In genomic region chr16:13257528-13257835, GRCm38 (mm10) we compare ENCODE assay signal across 8 mouse cellular contexts. TPM values are rescaled to one million over a fixed set of nuclear protein-coding genes. Genes with fewer than 3 reads are reported as not detected.
DNase-seq lines count a peak whose midpoint lies in the region; ATAC-seq and TF ChIP-seq lines count a peak whose summit lies in the region.

No protein-coding gene starts in this region.

- H3K27me3 ChIP-seq in embryonic facial prominence, embryonic 14.5 days (replicated peaks; ENCODE audit: control insufficient read depth, insufficient read depth, low read length) = no peaks in the 10 kb centered on the region
- no peaks in the 10 kb centered on the region for H3K27me3 ChIP-seq in intestine, embryonic 16.5 days (replicated peaks; ENCODE audit: control insufficient read depth, insufficient read depth, low read length)
- no peaks in the 10 kb centered on the region for H3K27me3 ChIP-seq in neural tube, embryonic 13.5 days

- peak overlapping the region; percentile 94 for H3K9ac ChIP-seq in embryonic facial prominence, embryonic 14.5 days (ENCODE audit: low read depth, low read length)
- peak overlapping the region; percentile 95 for H3K9ac ChIP-seq in intestine, embryonic 16.5 days (ENCODE audit: low read depth, low read length)
- peak overlapping the region; percentile 92 for H3K9ac ChIP-seq in neural tube, embryonic 13.5 days

- WGBS in embryonic facial prominence, embryonic 14.5 days = 35% methylated on average over 5 of the region's 5 CpGs
- WGBS in intestine, embryonic 16.5 days = 29% methylated on average over 5 of the region's 5 CpGs
- 26% methylated on average over 5 of the region's 5 CpGs for WGBS in neural tube, embryonic 13.5 days

- TF ChIP-seq CTCF in layer of hippocampus, adult 2 months (conservative IDR thresholded peaks at IDR 0.05) = no peak

- no peak for ATAC-seq in embryonic facial prominence, embryonic 14.5 days (ENCODE audit: low read depth)
- ATAC-seq in intestine, embryonic 16.5 days = no peak
- no peak for ATAC-seq in neural tube, embryonic 13.5 days (ENCODE audit: low read depth)

- no peaks in the 10 kb centered on the region for H3K36me3 ChIP-seq in embryonic facial prominence, embryonic 14.5 days (ENCODE audit: control insufficient read depth, insufficient read depth, low read length)
- no peaks in the 10 kb centered on the region for H3K36me3 ChIP-seq in intestine, embryonic 16.5 days (ENCODE audit: control insufficient read depth, insufficient read depth, low read length)
- no peaks in the 10 kb centered on the region for H3K36me3 ChIP-seq in neural tube, embryonic 13.5 days

- peak overlapping the region; percentile 78 for H3K4me3 ChIP-seq in layer of hippocampus, adult 2 months
- peak overlapping the region; percentile 65 for H3K4me3 ChIP-seq in embryonic facial prominence, embryonic 14.5 days (ENCODE audit: low read depth, low read length)
- H3K4me3 ChIP-seq in intestine, embryonic 16.5 days (ENCODE audit: low read length) = peak overlapping the region; percentile 73
- peak overlapping the region; percentile 83 for H3K4me3 ChIP-seq in neural tube, embryonic 13.5 days

- H3K9me3 ChIP-seq in embryonic facial prominence, embryonic 14.5 days (ENCODE audit: control insufficient read depth, low read length) = no peaks in the 10 kb centered on the region
- no peaks in the 10 kb centered on the region for H3K9me3 ChIP-seq in intestine, embryonic 16.5 days (ENCODE audit: control insufficient read depth, low read length)
- no peaks in the 10 kb centered on the region for H3K9me3 ChIP-seq in neural tube, embryonic 13.5 days

- no peak for DNase-seq in layer of hippocampus, adult 2 months (ENCODE audit: low spot score in 2 of 2)
- no peak for DNase-seq in layer of hippocampus, adult 8-10 months (ENCODE audit: low spot score in 2 of 2)
- no peak for DNase-seq in embryonic facial prominence, embryonic 14.5 days (ENCODE audit: low spot score)
- DNase-seq in cerebellum, adult 9-11 months = no peak
- DNase-seq in cerebellum, adult 8-10 months = no peak
- no peak for DNase-seq in gastrocnemius, adult 18-20 months (ENCODE audit: low spot score)

- H3K4me2 ChIP-seq in embryonic facial prominence, embryonic 14.5 days (ENCODE audit: low read depth, low read length) = peak overlapping the region; percentile 78
- peak overlapping the region; percentile 85 for H3K4me2 ChIP-seq in intestine, embryonic 16.5 days (ENCODE audit: low read depth, low read length)
- peak overlapping the region; percentile 92 for H3K4me2 ChIP-seq in neural tube, embryonic 13.5 days

- peaks cover 19% of the 10 kb centered on the region; the same call in 1 of the 2 replicates for H3K4me1 ChIP-seq in embryonic facial prominence, embryonic 14.5 days (ENCODE audit: control insufficient read depth, insufficient read depth, low read length)
- H3K4me1 ChIP-seq in intestine, embryonic 16.5 days (ENCODE audit: control insufficient read depth, insufficient read depth, low read length) = peaks cover 27% of the 10 kb centered on the region
- peaks cover 25% of the 10 kb centered on the region for H3K4me1 ChIP-seq in neural tube, embryonic 13.5 days (replicated peaks)

- H3K27ac ChIP-seq in layer of hippocampus, adult 2 months = peak overlapping the region; percentile 98; the same call in 1 of the 2 replicates
- H3K27ac ChIP-seq in embryonic facial prominence, embryonic 14.5 days (replicated peaks; ENCODE audit: low read depth, low read length) = no peak overlapping the region
- H3K27ac ChIP-seq in intestine, embryonic 16.5 days (ENCODE audit: low read length) = no peak overlapping the region
- H3K27ac ChIP-seq in neural tube, embryonic 13.5 days (replicated peaks) = no peak overlapping the region

RNA-seq across cellular contexts. Expression of gene Mrtfb, which starts 1.2 kb away (rescaled TPM):
- total RNA-seq in layer of hippocampus, adult 2 months (2021) = 100 to 1,000 TPM; 173 to 185 TPM
- total RNA-seq in layer of hippocampus, adult 8-10 months (2022) = 100 to 1,000 TPM; 144 to 175 (median 158) TPM
- 22.5 and 24.5 TPM in 2 replicates for polyA plus RNA-seq in embryonic facial prominence, embryonic 14.5 days (2014; fragmentation: Nextera tagmentation; extraction: Ambion mirVana)
- polyA plus RNA-seq in intestine, embryonic 16.5 days (2015; fragmentation: Nextera tagmentation; extraction: Ambion mirVana) = 15.2 and 17.1 TPM in 2 replicates
- 11.2 and 11.5 TPM in 2 replicates for polyA plus RNA-seq in neural tube, embryonic 13.5 days (2015; fragmentation: Nextera tagmentation; extraction: Ambion mirVana)
- total RNA-seq in gastrocnemius, adult 18-20 months (2021) = 10 to 100 TPM; 23.7 to 24.0 TPM

Comparison
In these comparisons a context has a peak if more than half of its experiments do, and no peak if none do; other contexts are left out.
1. RNA of gene Mrtfb, which starts 1.2 kb away (total RNA-seq): 173 to 185 TPM in layer of hippocampus, adult 2 months and 144 to 175 TPM in layer of hippocampus, adult 8-10 months; 23.7 to 24.0 TPM in gastrocnemius, adult 18-20 months; every median in the first group is over 4 times any median in the second.
2. Peak in every context shown above with its lines, with median percentiles within 50 percentile points of each other: H3K4me3 ChIP-seq, H3K4me2 ChIP-seq and H3K9ac ChIP-seq.